Mouse (Mus musculus) frontal cortex, adult 2 months (tissue): ENCODE measurements around the gene Pmpcb. TPM values are rescaled to one million over a fixed set of nuclear protein-coding genes. Genes with fewer than 3 reads are reported as not detected.
"Not testable (repeated sequence)": the region's sequence is repeated elsewhere in the genome, so short reads cannot be mapped to it uniquely, and the experiment has no call there.

Source experiments
- DNase-seq, 2 experiments: peaks; one replicate each; pipeline ENCODE4 v3.0.0; 2022; ENCODE audit warnings: low spot score in 1 of 2; ENCODE audit errors: extremely low spot score in 1 of 2
- polyA plus RNA-seq: library from polyadenylated mRNA; depleted of rRNA; stranded (reverse); fragments of >200 nt; gene quantifications from 2 replicates; pipeline ENCODE4 v1.2.3, GENCODE M21; 2012; rRNA removed

Gene Pmpcb
- polyA plus RNA-seq: 56.2 and 61.2 TPM in 2 replicates

- DNase-seq: peak; percentile 83 to 96
These were observed at the start of gene Pmpcb for GRCm38 (mm10) chr5:21736956-21737585. TSS of gene Pmpcb (plus strand) at chr5:21737141.

- no peak for DNase-seq
These were observed 44.7 kb upstream of the Pmpcb start for GRCm38 (mm10) chr5:21692230-21692629.

GRCm38 (mm10) chr5:21693372-21693870 is 43.5 kb upstream of the Pmpcb start:
- DNase-seq: no peak

- DNase-seq: no peak
These were observed 42.0 kb upstream of the Pmpcb start for GRCm38 (mm10) chr5:21694854-21695490.

- not testable (repeated sequence) for DNase-seq
These were observed 37.4 kb upstream of the Pmpcb start for GRCm38 (mm10) chr5:21699555-21699954.

GRCm38 (mm10) chr5:21700272-21700821 is 36.6 kb upstream of the Pmpcb start:
- DNase-seq: no peak

GRCm38 (mm10) chr5:21700934-21701333 is 36.0 kb upstream of the Pmpcb start:
- DNase-seq: no peak

GRCm38 (mm10) chr5:21701351-21702008 is 35.5 kb upstream of the Pmpcb start, which contains the start of gene Napepld:
TSS of gene Napepld (minus strand) at chr5:21701396.
- peak; percentile 94 to 99 for DNase-seq

- no peak for DNase-seq
These were observed 35.0 kb upstream of the Pmpcb start for GRCm38 (mm10) chr5:21702009-21702364.

GRCm38 (mm10) chr5:21702873-21703475 is 34.0 kb upstream of the Pmpcb start:
- no peak for DNase-seq

GRCm38 (mm10) chr5:21703708-21704107 is 33.2 kb upstream of the Pmpcb start:
- no peak for DNase-seq

GRCm38 (mm10) chr5:21706546-21706945 is 30.4 kb upstream of the Pmpcb start:
- DNase-seq: no peak

- not testable (repeated sequence) for DNase-seq
These were observed 28.9 kb upstream of the Pmpcb start for GRCm38 (mm10) chr5:21708011-21708410.

GRCm38 (mm10) chr5:21712127-21712715 is 24.7 kb upstream of the Pmpcb start:
- no peak for DNase-seq

GRCm38 (mm10) chr5:21714447-21714846 is 22.5 kb upstream of the Pmpcb start:
- no peak for DNase-seq

GRCm38 (mm10) chr5:21717165-21717715 is 19.7 kb upstream of the Pmpcb start:
- DNase-seq: no peak

- no peak for DNase-seq
These were observed 18.4 kb upstream of the Pmpcb start for GRCm38 (mm10) chr5:21718546-21718945.

GRCm38 (mm10) chr5:21719209-21719608 is 17.7 kb upstream of the Pmpcb start:
- no peak for DNase-seq

GRCm38 (mm10) chr5:21724427-21724826 is 12.5 kb upstream of the Pmpcb start:
- DNase-seq: no peak

- no peak for DNase-seq
These were observed 12.1 kb upstream of the Pmpcb start for GRCm38 (mm10) chr5:21724872-21725271.
